Mouse (Mus musculus): Measurements from ENCODE around the gene Tspan17.

Gene Tspan17

GRCm38 (mm10) chr13:54805134-54805838 lies 16.1 kb downstream of the Tspan17 start:
- 50% methylated on average over 21 of the region's 21 CpGs for WGBS

- WGBS, result 59% methylated on average over 13 of the region's 13 CpGs
Measured at GRCm38 (mm10) chr13:54806434-54806976, 17.3 kb downstream of the Tspan17 start.

- 56% methylated on average over 12 of the region's 12 CpGs for WGBS
Measured at GRCm38 (mm10) chr13:54808067-54808466, 18.9 kb downstream of the Tspan17 start.

- WGBS, result 24% methylated on average over 7 of the region's 7 CpGs
Measured at GRCm38 (mm10) chr13:54811476-54811875, 22.3 kb downstream of the Tspan17 start.

GRCm38 (mm10) chr13:54813381-54813780 lies 24.2 kb downstream of the Tspan17 start:
- WGBS, result 71% methylated on average over 9 of the region's 9 CpGs

- 46% methylated on average over 17 of the region's 17 CpGs for WGBS
Measured at GRCm38 (mm10) chr13:54818399-54819254, 29.4 kb downstream of the Tspan17 start.

GRCm38 (mm10) chr13:54821106-54821505 lies 31.9 kb downstream of the Tspan17 start:
- WGBS, result 84% methylated on average over 4 of the region's 4 CpGs

- WGBS, result 86% methylated on average over 2 of the region's 2 CpGs
Measured at GRCm38 (mm10) chr13:54821931-54822330, 32.8 kb downstream of the Tspan17 start.

GRCm38 (mm10) chr13:54824111-54824931 lies 35.1 kb downstream of the Tspan17 start:
- WGBS, result 24% methylated on average over 25 of the region's 25 CpGs

GRCm38 (mm10) chr13:54827992-54828391 lies 38.8 kb downstream of the Tspan17 start:
- 60% methylated on average over 7 of the region's 7 CpGs for WGBS

- WGBS, result 64% methylated on average over 6 of the region's 6 CpGs
Measured at GRCm38 (mm10) chr13:54828508-54828907, 39.3 kb downstream of the Tspan17 start.

GRCm38 (mm10) chr13:54829450-54829849 lies 40.3 kb downstream of the Tspan17 start:
- WGBS, result 19% methylated on average over 13 of the region's 13 CpGs

GRCm38 (mm10) chr13:54836351-54837030 lies 47.3 kb downstream of the Tspan17 start:
- WGBS, result 82% methylated on average over 14 of the region's 14 CpGs

GRCm38 (mm10) chr13:54837061-54837460 lies 47.9 kb downstream of the Tspan17 start:
- 45% methylated on average over 5 of the region's 5 CpGs for WGBS

GRCm38 (mm10) chr13:54837471-54837889 lies 48.3 kb downstream of the Tspan17 start:
- 16% methylated on average over 9 of the region's 9 CpGs for WGBS

GRCm38 (mm10) chr13:54838540-54838939 lies 49.4 kb downstream of the Tspan17 start:
- 49% methylated on average over 15 of the region's 15 CpGs for WGBS

GRCm38 (mm10) chr13:54839211-54839610 lies 50.0 kb downstream of the Tspan17 start:
- 75% methylated on average over 6 of the region's 6 CpGs for WGBS

- 52% methylated on average over 8 of the region's 8 CpGs for WGBS
Measured at GRCm38 (mm10) chr13:54844579-54844978, 55.4 kb downstream of the Tspan17 start.

All from cerebral cortex, adult 2 months (tissue).